Mouse (Mus musculus) stomach, postnatal 0 days (tissue): ENCODE measurements around the gene Col13a1. TPM values are rescaled to one million over a fixed set of nuclear protein-coding genes. Genes with fewer than 3 reads are reported as not detected.
A peak's percentile ranks its signal among the peaks of the same experiment; 100 is the strongest.

Experiments used
- ATAC-seq: fragments of 200-750 bp; cut with Nextera tagmentation; 2 replicates; pipeline ENCODE4 v1.8.0; 2017; ENCODE audit not compliant: low FRiP score, low TSS enrichment
- DNase-seq: peaks from one replicate; pipeline ENCODE4 v3.0.0-alpha.2; 2016; ENCODE audit warnings: low spot score
- H3K27ac ChIP-seq: fragments of 300-500 bp; sonication (generic); replicated peaks from 2 replicates; pipeline ENCODE4 v1.5.1; 2014; ENCODE audit warnings: mild to moderate bottlenecking, control low read depth
- H3K27me3 ChIP-seq: fragments of 300-500 bp; sonication (generic); 2 replicates; pipeline ENCODE4 v1.6.1; 2014; ENCODE audit warnings: low read length; ENCODE audit not compliant: control insufficient read depth, insufficient read depth
- H3K36me3 ChIP-seq: fragments of 300-500 bp; sonication (generic); 2 replicates; pipeline ENCODE4 v1.6.1; 2014; ENCODE audit warnings: low read length, mixed read lengths; ENCODE audit not compliant: control insufficient read depth, insufficient read depth
- H3K4me1 ChIP-seq: fragments of 300-500 bp; sonication (generic); replicated peaks from 2 replicates; pipeline ENCODE4 v1.6.1; 2014; ENCODE audit warnings: antibody characterized with exemption; ENCODE audit not compliant: control insufficient read depth, insufficient read depth
- H3K4me2 ChIP-seq: fragments of 300-500 bp; sonication (generic); replicated peaks from 2 replicates; pipeline ENCODE4 v1.6.1; 2014; ENCODE audit warnings: low read depth, mild to moderate bottlenecking, control low read depth, moderate library complexity
- H3K4me3 ChIP-seq: fragments of 300-500 bp; sonication (generic); 2 replicates; pipeline ENCODE4 v1.5.1; 2014; ENCODE audit warnings: low read depth, low read length, control low read depth
- H3K9ac ChIP-seq: fragments of 300-500 bp; sonication (generic); 2 replicates; pipeline ENCODE4 v1.6.1; 2014; ENCODE audit warnings: mild to moderate bottlenecking, low read length, control low read depth, mixed read lengths
- H3K9me3 ChIP-seq: fragments of 300-500 bp; sonication (generic); 2 replicates; pipeline ENCODE4 v1.6.1; 2016; ENCODE audit warnings: low read length; ENCODE audit not compliant: control insufficient read depth
- CTCF ChIP-seq: IDR thresholded peaks from 2 replicates; pipeline ENCODE4 v1.5.1; 2016; ENCODE audit warnings: antibody characterized with exemption, low read depth, mild to moderate bottlenecking, moderate library complexity
- EP300 ChIP-seq: optimal IDR thresholded peaks from 2 replicates; pipeline ENCODE3; 2016; ENCODE audit warnings: antibody characterized with exemption
- WGBS: fragments of 180-500 bp; shearing (Covaris S2); extraction: QIAGEN DNeasy Blood & Tissue Kit; methylation state at CpG from one replicate; pipeline ENCODE4 v1.1.7; 2014; 5-methylcytosine and 5-hydroxymethylcytosine counted together
- polyA plus RNA-seq: library from polyadenylated mRNA; unstranded; fragments of >200 nt; fragmentation: Nextera tagmentation; extraction: Ambion mirVana; gene quantifications from 2 replicates; pipeline ENCODE4 v1.2.1, GENCODE M21; 2015

The Col13a1 gene
- polyA plus RNA-seq, 1 experiment from 2014 or later = 2.3 TPM

GRCm38 (mm10) chr10:61965386-61965841, 13.5 kb downstream of the Col13a1 start:
- ATAC-seq = no peak
- Histone ChIP-seq H3K4me3 (no peak overlapping the region), H3K4me2 (no peak overlapping the region), H3K27ac (no peak overlapping the region), H3K9ac (no peak overlapping the region), H3K4me1 (no peaks in the 10 kb centered on the region), H3K9me3 (no peaks in the 10 kb centered on the region), H3K36me3 (no peaks in the 10 kb centered on the region), H3K27me3 (no peaks in the 10 kb centered on the region)
- TF ChIP-seq EP300 (no peak), CTCF (no peak)
- WGBS = 20% methylated on average over 7 of the region's 7 CpGs
- no peak for DNase-seq

DNA sequence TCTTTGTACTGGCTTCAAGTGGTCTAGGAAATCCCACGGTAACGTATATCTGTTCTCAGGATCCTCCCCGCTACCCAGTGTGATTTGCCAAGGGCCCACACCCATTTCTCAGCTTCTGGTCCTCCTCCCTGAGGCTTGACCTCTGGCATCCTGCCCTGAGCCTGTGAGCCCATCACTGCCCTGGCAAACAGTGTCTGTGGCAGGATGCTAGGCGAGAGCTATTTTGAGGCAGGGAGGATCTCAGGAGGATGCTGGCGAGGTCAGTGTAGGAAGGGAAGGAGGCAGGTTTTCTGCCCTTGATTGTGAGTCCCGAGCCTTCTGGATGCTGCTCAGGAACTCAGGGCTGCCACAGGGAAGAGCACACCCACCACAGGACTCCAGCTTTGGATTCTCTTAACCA, 22.2 kb downstream of the Col13a1 start:
- TF ChIP-seq EP300 (no peak), CTCF (no peak)
- H3K4me1 ChIP-seq = no peaks in the 10 kb centered on the region
- 70% methylated on average over 6 of the region's 6 CpGs for WGBS
- H3K9ac ChIP-seq = no peak overlapping the region
- no peaks in the 10 kb centered on the region for H3K9me3 ChIP-seq
- H3K27me3 ChIP-seq = no peaks in the 10 kb centered on the region
- no peak overlapping the region for H3K4me3 ChIP-seq
- no peak overlapping the region for H3K27ac ChIP-seq
- DNase-seq (no peak), ATAC-seq (0 out of 2 replicates have a peak, but pooled peaks have one; percentile 21)
- no peak overlapping the region for H3K4me2 ChIP-seq
- no peaks in the 10 kb centered on the region for H3K36me3 ChIP-seq

- Histone ChIP-seq H3K4me1 (no peaks in the 10 kb centered on the region), H3K36me3 (no peaks in the 10 kb centered on the region), H3K9ac (no peak overlapping the region), H3K4me3 (no peak overlapping the region), H3K27me3 (no peaks in the 10 kb centered on the region), H3K27ac (no peak overlapping the region), H3K9me3 (no peaks in the 10 kb centered on the region), H3K4me2 (no peak overlapping the region)
- TF ChIP-seq CTCF (no peak), EP300 (no peak)
- ATAC-seq = no peak
- WGBS = 55% methylated on average over 5 of the region's 5 CpGs
- no peak for DNase-seq
These were observed 25.0 kb downstream of the Col13a1 start for GRCm38 (mm10) chr10:61953916-61954315.

- Histone ChIP-seq H3K9me3 (no peaks in the 10 kb centered on the region), H3K27me3 (no peaks in the 10 kb centered on the region), H3K4me3 (no peak overlapping the region), H3K36me3 (no peaks in the 10 kb centered on the region), H3K4me2 (no peak overlapping the region), H3K9ac (no peak overlapping the region), H3K27ac (no peak overlapping the region), H3K4me1 (no peaks in the 10 kb centered on the region)
- TF ChIP-seq CTCF (no peak), EP300 (no peak)
- DNase-seq (no peak), ATAC-seq (peak; percentile 45; the same call in 1 of the 2 replicates)
- 51% methylated on average over 6 of the region's 6 CpGs for WGBS
These were observed 29.4 kb downstream of the Col13a1 start for GRCm38 (mm10) chr10:61949542-61949941.

GRCm38 (mm10) chr10:61944386-61944785, 34.5 kb downstream of the Col13a1 start:
- H3K4me3 ChIP-seq = no peak overlapping the region
- H3K4me2 ChIP-seq = no peak overlapping the region
- DNase-seq = no peak
- H3K9me3 ChIP-seq = no peaks in the 10 kb centered on the region
- no peak overlapping the region for H3K9ac ChIP-seq
- TF ChIP-seq CTCF (no peak), EP300 (no peak)
- no peaks in the 10 kb centered on the region for H3K36me3 ChIP-seq
- no peaks in the 10 kb centered on the region for H3K4me1 ChIP-seq
- no peaks in the 10 kb centered on the region for H3K27me3 ChIP-seq
- WGBS = 87% methylated on average over 2 of the region's 2 CpGs
- no peak for ATAC-seq
- H3K27ac ChIP-seq = no peak overlapping the region

DNA sequence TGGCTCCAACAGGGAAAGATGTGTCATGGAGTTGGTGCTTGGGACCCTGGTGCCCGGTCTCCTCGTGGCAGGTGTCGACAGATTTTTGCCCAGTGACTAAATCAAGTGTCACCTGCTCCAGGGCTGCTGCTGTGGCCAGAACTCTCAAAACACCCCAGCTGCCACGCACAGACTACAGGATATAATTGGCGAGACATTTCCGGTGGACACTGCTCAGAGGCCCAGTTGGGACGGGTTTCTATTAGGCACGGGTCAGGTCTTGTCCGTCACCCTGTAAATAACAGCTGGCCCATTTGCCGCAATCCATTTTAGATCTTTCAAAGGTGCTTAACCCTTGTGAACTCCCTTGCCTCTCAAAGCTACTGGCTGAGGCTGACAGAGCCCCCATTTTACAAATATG, 35.4 kb downstream of the Col13a1 start:
- Histone ChIP-seq H3K27ac (no peak overlapping the region), H3K4me3 (no peak overlapping the region), H3K4me1 (no peaks in the 10 kb centered on the region), H3K4me2 (no peak overlapping the region), H3K9me3 (no peaks in the 10 kb centered on the region), H3K36me3 (no peaks in the 10 kb centered on the region), H3K9ac (no peak overlapping the region), H3K27me3 (no peaks in the 10 kb centered on the region)
- ATAC-seq (no peak), DNase-seq (no peak)
- TF ChIP-seq CTCF = no peak
- no peak for TF ChIP-seq EP300
- WGBS = 54% methylated on average over 10 of the region's 10 CpGs
